Mouse (Mus musculus) kidney, postnatal 0 days (tissue): ENCODE measurements at regions not wholly inside any gene's neighbourhood (a gene's known extent, or its start where the extent isn't known, plus 50 kb on each side); places are given as distances from the start of the nearest gene placed in this dataset.

Experiments
- ATAC-seq: fragments of 200-750 bp; cut with Nextera tagmentation; replicated peaks from 2 replicates; pipeline ENCODE4 v1.8.0; 2017; ENCODE audit warnings: low read depth, moderate number of reproducible peaks, moderate TSS enrichment, moderate library complexity; ENCODE audit not compliant: low FRiP score
- DNase-seq: peaks from one replicate; pipeline ENCODE4 v3.0.0-alpha.2; 2016; ENCODE audit warnings: low spot score
- H3K27ac ChIP-seq: fragments of 300-500 bp; sonication (generic); 2 replicates; pipeline ENCODE4 v1.5.1; 2014; ENCODE audit warnings: mild to moderate bottlenecking
- H3K27me3 ChIP-seq: fragments of 300-500 bp; sonication (generic); 2 replicates; pipeline ENCODE4 v1.6.1; 2014; ENCODE audit warnings: low read length, mixed read lengths; ENCODE audit not compliant: insufficient read depth
- H3K36me3 ChIP-seq: fragments of 300-500 bp; sonication (generic); 2 replicates; pipeline ENCODE4 v1.6.1; 2014; ENCODE audit warnings: low read length, mixed read lengths; ENCODE audit not compliant: insufficient read depth
- H3K4me1 ChIP-seq: fragments of 300-500 bp; sonication (generic); replicated peaks from 2 replicates; pipeline ENCODE4 v1.6.1; 2014; ENCODE audit warnings: antibody characterized with exemption, low read length, mixed read lengths; ENCODE audit not compliant: insufficient read depth
- H3K4me2 ChIP-seq: fragments of 300-500 bp; sonication (generic); 2 replicates; pipeline ENCODE4 v1.6.1; 2014; ENCODE audit warnings: mild to moderate bottlenecking, low read length, moderate library complexity, mixed read lengths
- H3K4me3 ChIP-seq: fragments of 300-500 bp; sonication (generic); replicated peaks from 2 replicates; pipeline ENCODE4 v1.5.1; 2014; ENCODE audit warnings: low read depth, low read length
- H3K9ac ChIP-seq: fragments of 300-500 bp; sonication (generic); 2 replicates; pipeline ENCODE4 v1.6.1; 2014; ENCODE audit warnings: low read depth, low read length
- H3K9me3 ChIP-seq: fragments of 300-500 bp; sonication (generic); replicated peaks from 2 replicates; pipeline ENCODE4 v1.6.1; 2016; ENCODE audit warnings: low read length, inconsistent platforms, mixed read lengths
- CTCF ChIP-seq: IDR thresholded peaks from 2 replicates; pipeline ENCODE4 v1.5.1; 2016; ENCODE audit warnings: antibody characterized with exemption, low read depth, mild to moderate bottlenecking, moderate library complexity
- WGBS: fragments of 180-500 bp; shearing (Covaris S2); extraction: QIAGEN DNeasy Blood & Tissue Kit; methylation state at CpG from one replicate; pipeline ENCODE4 v1.1.7; 2014; 5-methylcytosine and 5-hydroxymethylcytosine counted together

GRCm38 (mm10) chr5:119591271-119591670, 79.2 kb upstream of the Tbx3 start:
- ATAC-seq = no peak
- WGBS = 84% methylated on average over 5 of the region's 5 CpGs

GRCm38 (mm10) chr5:119592891-119593290, 77.6 kb upstream of the Tbx3 start:
- H3K4me1 ChIP-seq = no peaks in the 10 kb centered on the region
- H3K27me3 ChIP-seq = no peaks in the 10 kb centered on the region
- no peak overlapping the region for H3K4me2 ChIP-seq
- H3K4me3 ChIP-seq = no peak overlapping the region
- no peak for ATAC-seq
- DNase-seq = no peak
- no peak overlapping the region for H3K27ac ChIP-seq
- no peak overlapping the region for H3K9ac ChIP-seq
- no peaks in the 10 kb centered on the region for H3K36me3 ChIP-seq
- no peak for TF ChIP-seq CTCF
- no peaks in the 10 kb centered on the region for H3K9me3 ChIP-seq
- 84% methylated on average over 10 of the region's 10 CpGs for WGBS

More at GRCm38 (mm10) chr5:119591271-119591670, 79.2 kb upstream of the Tbx3 start:
- TF ChIP-seq CTCF = no peak
- H3K4me2 ChIP-seq = no peak overlapping the region
- H3K27me3 ChIP-seq = no peaks in the 10 kb centered on the region
- H3K9me3 ChIP-seq = no peaks in the 10 kb centered on the region
- no peak overlapping the region for H3K27ac ChIP-seq
- H3K36me3 ChIP-seq = no peaks in the 10 kb centered on the region
- no peak for DNase-seq
- no peak overlapping the region for H3K9ac ChIP-seq
- H3K4me3 ChIP-seq = no peak overlapping the region
- no peaks in the 10 kb centered on the region for H3K4me1 ChIP-seq

GRCm38 (mm10) chr5:119594541-119594940, 75.9 kb upstream of the Tbx3 start:
- H3K9ac ChIP-seq = no peak overlapping the region
- H3K9me3 ChIP-seq = no peaks in the 10 kb centered on the region
- DNase-seq (no peak), ATAC-seq (no peak)
- no peak overlapping the region for H3K27ac ChIP-seq
- H3K4me1 ChIP-seq = no peaks in the 10 kb centered on the region
- no peak overlapping the region for H3K4me3 ChIP-seq
- no peak overlapping the region for H3K4me2 ChIP-seq
- TF ChIP-seq CTCF = no peak
- H3K36me3 ChIP-seq = no peaks in the 10 kb centered on the region
- 85% methylated on average over 8 of the region's 8 CpGs for WGBS
- no peaks in the 10 kb centered on the region for H3K27me3 ChIP-seq

- H3K4me2 ChIP-seq = no peak overlapping the region
- no peak for TF ChIP-seq CTCF
- H3K4me3 ChIP-seq = no peak overlapping the region
- H3K9me3 ChIP-seq = no peaks in the 10 kb centered on the region
- no peaks in the 10 kb centered on the region for H3K4me1 ChIP-seq
- no peak for DNase-seq
- WGBS = 72% methylated on average over 19 of the region's 19 CpGs
- no peak overlapping the region for H3K27ac ChIP-seq
- no peak for ATAC-seq
- H3K36me3 ChIP-seq = no peaks in the 10 kb centered on the region
- no peak overlapping the region for H3K9ac ChIP-seq
- no peaks in the 10 kb centered on the region for H3K27me3 ChIP-seq
Observed at GRCm38 (mm10) chr5:119596295-119596993, 74.0 kb upstream of the Tbx3 start.

GRCm38 (mm10) chr5:119596994-119597391, 73.5 kb upstream of the Tbx3 start:
- DNase-seq (no peak), ATAC-seq (no peak)
- WGBS = 45% methylated on average over 8 of the region's 8 CpGs
- H3K36me3 ChIP-seq = no peaks in the 10 kb centered on the region
- H3K4me2 ChIP-seq = no peak overlapping the region
- H3K27ac ChIP-seq = no peak overlapping the region
- no peak overlapping the region for H3K4me3 ChIP-seq
- H3K9ac ChIP-seq = no peak overlapping the region
- H3K27me3 ChIP-seq = no peaks in the 10 kb centered on the region
- H3K4me1 ChIP-seq = no peaks in the 10 kb centered on the region
- no peak for TF ChIP-seq CTCF
- H3K9me3 ChIP-seq = no peaks in the 10 kb centered on the region

- WGBS = 78% methylated on average over 3 of the region's 3 CpGs
- H3K4me2 ChIP-seq = no peak overlapping the region
- no peak overlapping the region for H3K9ac ChIP-seq
- ATAC-seq (no peak), DNase-seq (no peak)
- H3K9me3 ChIP-seq = no peaks in the 10 kb centered on the region
- no peak for TF ChIP-seq CTCF
- H3K36me3 ChIP-seq = no peaks in the 10 kb centered on the region
- no peak overlapping the region for H3K27ac ChIP-seq
- H3K4me3 ChIP-seq = no peak overlapping the region
- no peaks in the 10 kb centered on the region for H3K4me1 ChIP-seq
- H3K27me3 ChIP-seq = no peaks in the 10 kb centered on the region
Observed at GRCm38 (mm10) chr5:119597530-119597929, 72.9 kb upstream of the Tbx3 start.

- Histone ChIP-seq H3K9me3 (no peaks in the 10 kb centered on the region), H3K27me3 (no peaks in the 10 kb centered on the region), H3K4me2 (no peak overlapping the region), H3K27ac (no peak overlapping the region), H3K36me3 (no peaks in the 10 kb centered on the region), H3K4me1 (no peaks in the 10 kb centered on the region), H3K9ac (no peak overlapping the region), H3K4me3 (no peak overlapping the region)
- WGBS = 45% methylated on average over 10 of the region's 10 CpGs
- no peak for DNase-seq
- ATAC-seq = no peak
- TF ChIP-seq CTCF = no peak
Observed at GRCm38 (mm10) chr5:119598166-119598565, 72.3 kb upstream of the Tbx3 start.
